Mouse (Mus musculus) B cell, adult 2 months (primary cell): ENCODE results near the gene Slc25a13.

Experiments
- DNase-seq, 2 experiments: peaks; one replicate each; pipeline ENCODE4 v3.0.0; 2022

Slc25a13 gene

GRCm38 (mm10) chr6:6162993-6163623 is 53.9 kb downstream of the Slc25a13 start:
- DNase-seq: no peak

GRCm38 (mm10) chr6:6162146-6162545 is 54.8 kb downstream of the Slc25a13 start:
- no peak for DNase-seq

- DNase-seq: no peak
Observed at GRCm38 (mm10) chr6:6160645-6161426, 56.1 kb downstream of the Slc25a13 start.

GRCm38 (mm10) chr6:6159221-6159859 is 57.6 kb downstream of the Slc25a13 start:
- DNase-seq: no peak

- DNase-seq: no peak
Observed at GRCm38 (mm10) chr6:6153426-6153825, 63.5 kb downstream of the Slc25a13 start.

GRCm38 (mm10) chr6:6150811-6151210 is 66.2 kb downstream of the Slc25a13 start:
- no peak for DNase-seq

- DNase-seq: no peak
Observed at GRCm38 (mm10) chr6:6149751-6150150, 67.2 kb downstream of the Slc25a13 start.

- no peak for DNase-seq
Observed at GRCm38 (mm10) chr6:6149329-6149728, 67.6 kb downstream of the Slc25a13 start.

- no peak for DNase-seq
Observed at GRCm38 (mm10) chr6:6145412-6145811, 71.6 kb downstream of the Slc25a13 start.

- DNase-seq: no peak
Observed at GRCm38 (mm10) chr6:6143525-6143924, 73.4 kb downstream of the Slc25a13 start.

GRCm38 (mm10) chr6:6140370-6140769 is 76.6 kb downstream of the Slc25a13 start:
- no peak for DNase-seq

- no peak for DNase-seq
Observed at GRCm38 (mm10) chr6:6139061-6139460, 77.9 kb downstream of the Slc25a13 start.

- peak in 1 of 2 experiments; percentile 5 for DNase-seq
Observed at GRCm38 (mm10) chr6:6136812-6137211, 80.2 kb downstream of the Slc25a13 start.

- no peak for DNase-seq
Observed at GRCm38 (mm10) chr6:6134935-6135334, 82.0 kb downstream of the Slc25a13 start.

GRCm38 (mm10) chr6:6133556-6134050 is 83.4 kb downstream of the Slc25a13 start:
- DNase-seq: no peak

- no peak for DNase-seq
Observed at GRCm38 (mm10) chr6:6132047-6132446, 84.9 kb downstream of the Slc25a13 start.

- DNase-seq: no peak
Observed at GRCm38 (mm10) chr6:6125620-6126019, 91.4 kb downstream of the Slc25a13 start.

- DNase-seq: no peak
Observed at GRCm38 (mm10) chr6:6121904-6122303, 95.1 kb downstream of the Slc25a13 start.

- no peak for DNase-seq
Observed at GRCm38 (mm10) chr6:6120841-6121240, 96.1 kb downstream of the Slc25a13 start.

- no peak for DNase-seq
Observed at GRCm38 (mm10) chr6:6115771-6116170, 101.2 kb downstream of the Slc25a13 start.

- DNase-seq: no peak
Observed at GRCm38 (mm10) chr6:6113776-6114175, 103.2 kb downstream of the Slc25a13 start.

- DNase-seq: no peak
Observed at GRCm38 (mm10) chr6:6112767-6113528, 104.0 kb downstream of the Slc25a13 start.

GRCm38 (mm10) chr6:6107419-6107966 is 109.5 kb downstream of the Slc25a13 start:
- no peak for DNase-seq
